Mouse (Mus musculus) embryonic fibroblast, embryonic 13.5 days (primary cell): ENCODE data around the gene Brca1.

Experiments used
- CTCF ChIP-seq: IDR thresholded peaks from 2 replicates; pipeline ENCODE4 v1.5.1; 2011; ENCODE audit warnings: mild to moderate bottlenecking, control low read depth, low read length, moderate library complexity, borderline replicate concordance; ENCODE audit not compliant: insufficient read depth
- POLR2A ChIP-seq: IDR thresholded peaks from 2 replicates; pipeline ENCODE4 v1.6.1; 2011; ENCODE audit warnings: low read depth, mild to moderate bottlenecking, control low read depth, low read length, moderate library complexity

- no peak for TF ChIP-seq POLR2A
- no peak for TF ChIP-seq CTCF
Measured at GRCm38 (mm10) chr11:101526686-101527085, 25.1 kb downstream of the Brca1 start.
